10 mouse cellular contexts compared by ENCODE assay signal in genomic region chr6:84142481-84142880, GRCm38 (mm10).
A peak's percentile ranks its signal among the peaks of the same experiment; 100 is the strongest.
DNase-seq lines count a peak whose midpoint lies in the region; ATAC-seq and TF ChIP-seq lines count a peak whose summit lies in the region.
"Had no signal": no experiment of that assay in that cellular context is flagged by ENCODE, and none has a peak within 500 bp of the region (broad histone marks: within the 10 kb centered on the region; RNA-seq: fewer than 3 reads in every experiment).

No protein-coding gene starts in this region.

- no peak for TF ChIP-seq CTCF in hindbrain, postnatal 0 days (IDR thresholded peaks at IDR 0.05; ENCODE audit: low read depth)
- TF ChIP-seq CTCF in liver, postnatal 0 days (IDR thresholded peaks at IDR 0.05; ENCODE audit: low read depth): no peak

- H3K4me2 ChIP-seq in hindbrain, postnatal 0 days (ENCODE audit: low read depth, low read length): no peak overlapping the region
- no peak overlapping the region for H3K4me2 ChIP-seq in hindbrain, embryonic 16.5 days (ENCODE audit: low read length)
- no peak overlapping the region for H3K4me2 ChIP-seq in kidney, embryonic 16.5 days (replicated peaks; ENCODE audit: low read depth, low read length)
- H3K4me2 ChIP-seq in liver, postnatal 0 days (ENCODE audit: low read depth, low read length): no peak overlapping the region
- H3K4me2 ChIP-seq: midbrain, embryonic 15.5 days had no signal

- H3K36me3 ChIP-seq in hindbrain, postnatal 0 days (ENCODE audit: insufficient read depth, low read length): no peaks in the 10 kb centered on the region
- no peaks in the 10 kb centered on the region for H3K36me3 ChIP-seq in hindbrain, embryonic 16.5 days (ENCODE audit: control insufficient read depth, insufficient read depth, low read length)
- no peaks in the 10 kb centered on the region for H3K36me3 ChIP-seq in embryonic facial prominence, embryonic 10.5 days (replicated peaks)
- no peaks in the 10 kb centered on the region for H3K36me3 ChIP-seq in kidney, embryonic 16.5 days (ENCODE audit: insufficient read depth, low read length)
- no peaks in the 10 kb centered on the region for H3K36me3 ChIP-seq in liver, postnatal 0 days (replicated peaks; ENCODE audit: insufficient read depth, low read length)
- H3K36me3 ChIP-seq: midbrain, embryonic 15.5 days had no signal

- H3K9me3 ChIP-seq in hindbrain, postnatal 0 days (ENCODE audit: low read length): no peaks in the 10 kb centered on the region
- no peaks in the 10 kb centered on the region for H3K9me3 ChIP-seq in hindbrain, embryonic 16.5 days (ENCODE audit: control insufficient read depth, low read length)
- no peaks in the 10 kb centered on the region for H3K9me3 ChIP-seq in embryonic facial prominence, embryonic 10.5 days
- no peaks in the 10 kb centered on the region for H3K9me3 ChIP-seq in kidney, embryonic 16.5 days (ENCODE audit: low read length)
- H3K9me3 ChIP-seq in liver, postnatal 0 days (ENCODE audit: low read length): no peaks in the 10 kb centered on the region
- H3K9me3 ChIP-seq: midbrain, embryonic 15.5 days had no signal

- H3K27me3 ChIP-seq in hindbrain, postnatal 0 days (ENCODE audit: insufficient read depth, low read length): no peaks in the 10 kb centered on the region
- no peaks in the 10 kb centered on the region for H3K27me3 ChIP-seq in hindbrain, embryonic 16.5 days (replicated peaks; ENCODE audit: control insufficient read depth, insufficient read depth, low read length)
- no peaks in the 10 kb centered on the region for H3K27me3 ChIP-seq in embryonic facial prominence, embryonic 10.5 days (replicated peaks; ENCODE audit: low read depth, poor library complexity, severe bottlenecking)
- 0 out of 2 replicates have a peak, but pooled peaks cover 2% of the 10 kb centered on the region for H3K27me3 ChIP-seq in kidney, embryonic 16.5 days (ENCODE audit: insufficient read depth, low read length)
- H3K27me3 ChIP-seq in liver, postnatal 0 days (ENCODE audit: insufficient read depth, low read length): no peaks in the 10 kb centered on the region
- H3K27me3 ChIP-seq: midbrain, embryonic 15.5 days had no signal

- peak; percentile 37 for ATAC-seq in hindbrain, postnatal 0 days
- ATAC-seq in hindbrain, embryonic 16.5 days: no peak
- ATAC-seq in kidney, embryonic 16.5 days (ENCODE audit: low FRiP score, low TSS enrichment): peak; percentile 46
- no peak for ATAC-seq in liver, postnatal 0 days
- ATAC-seq: midbrain, embryonic 15.5 days had no signal

- no peak overlapping the region for H3K27ac ChIP-seq in hindbrain, postnatal 0 days
- no peak overlapping the region for H3K27ac ChIP-seq in hindbrain, embryonic 16.5 days (ENCODE audit: low read depth, low read length)
- H3K27ac ChIP-seq in embryonic facial prominence, embryonic 10.5 days (replicated peaks): peak overlapping the region; percentile 75
- no peak overlapping the region for H3K27ac ChIP-seq in kidney, embryonic 16.5 days (ENCODE audit: low read length)
- H3K27ac ChIP-seq in liver, postnatal 0 days (ENCODE audit: low read depth): no peak overlapping the region
- H3K27ac ChIP-seq: midbrain, embryonic 15.5 days had no signal

- H3K4me3 ChIP-seq in hindbrain, postnatal 0 days (ENCODE audit: low read length): no peak overlapping the region
- no peak overlapping the region for H3K4me3 ChIP-seq in hindbrain, embryonic 16.5 days (ENCODE audit: low read length)
- H3K4me3 ChIP-seq in embryonic facial prominence, embryonic 10.5 days: no peak overlapping the region
- H3K4me3 ChIP-seq in kidney, embryonic 16.5 days (ENCODE audit: low read length): no peak overlapping the region
- H3K4me3 ChIP-seq in liver, postnatal 0 days (ENCODE audit: low read depth, low read length): no peak overlapping the region
- H3K4me3 ChIP-seq: midbrain, embryonic 15.5 days had no signal

- H3K9ac ChIP-seq in hindbrain, postnatal 0 days (replicated peaks; ENCODE audit: low read length): no peak overlapping the region
- no peak overlapping the region for H3K9ac ChIP-seq in hindbrain, embryonic 16.5 days (ENCODE audit: low read depth, low read length)
- H3K9ac ChIP-seq in kidney, embryonic 16.5 days (replicated peaks; ENCODE audit: low read length): no peak overlapping the region
- no peak overlapping the region for H3K9ac ChIP-seq in liver, postnatal 0 days (replicated peaks)
- H3K9ac ChIP-seq: midbrain, embryonic 15.5 days had no signal

- peak; percentile 31 for DNase-seq in adrenal gland, postnatal 14 days
- no peak for DNase-seq in adrenal gland, adult 8-10 months
- peak; percentile 36 for DNase-seq in hindbrain, postnatal 0 days (ENCODE audit: low spot score)
- DNase-seq in embryonic facial prominence, embryonic 10.5 days (ENCODE audit: low spot score): no peak
- DNase-seq in liver, postnatal 0 days: no peak
- no peak for DNase-seq in left cerebral cortex, adult 11 months (ENCODE audit: low spot score)
- DNase-seq: retina, postnatal 1 day had no signal

- no peak for TF ChIP-seq EP300 in liver, postnatal 0 days (IDR thresholded peaks at IDR 0.05; ENCODE audit: low read depth)

- H3K4me1 ChIP-seq in hindbrain, postnatal 0 days (ENCODE audit: insufficient read depth, low read length): no peaks in the 10 kb centered on the region
- H3K4me1 ChIP-seq in hindbrain, embryonic 16.5 days (ENCODE audit: control insufficient read depth, insufficient read depth, low read depth, low read length): no peaks in the 10 kb centered on the region
- H3K4me1 ChIP-seq in embryonic facial prominence, embryonic 10.5 days: peaks cover 28% of the 10 kb centered on the region
- peaks cover 5% of the 10 kb centered on the region; the same call in 1 of the 2 replicates for H3K4me1 ChIP-seq in kidney, embryonic 16.5 days (ENCODE audit: insufficient read depth, low read length)
- no peaks in the 10 kb centered on the region for H3K4me1 ChIP-seq in liver, postnatal 0 days (ENCODE audit: insufficient read depth)
- H3K4me1 ChIP-seq: midbrain, embryonic 15.5 days had no signal

- 73% methylated on average over 9 of the region's 9 CpGs for WGBS in hindbrain, postnatal 0 days
- 61% methylated on average over 9 of the region's 9 CpGs for WGBS in hindbrain, embryonic 16.5 days
- 86% methylated on average over 9 of the region's 9 CpGs for whole genome bisulfite sequencing in embryonic facial prominence, embryonic 10.5 days
- WGBS in kidney, embryonic 16.5 days: 58% methylated on average over 9 of the region's 9 CpGs
- 62% methylated on average over 9 of the region's 9 CpGs for WGBS in liver, postnatal 0 days (ENCODE audit: insufficient replicate concordance)

Comparison
In these comparisons a context has a peak if more than half of its experiments do, and no peak if none do; other contexts are left out.
1. DNase-seq: peak in adrenal gland, postnatal 14 days (single experiment) and hindbrain, postnatal 0 days (single experiment); none in adrenal gland, adult 8-10 months (single experiment), embryonic facial prominence, embryonic 10.5 days (single experiment), liver, postnatal 0 days (single experiment) and left cerebral cortex, adult 11 months (single experiment).
2. ATAC-seq: peak in hindbrain, postnatal 0 days (single experiment) and kidney, embryonic 16.5 days (single experiment); none in hindbrain, embryonic 16.5 days (single experiment) and liver, postnatal 0 days (single experiment).